Mouse (Mus musculus): ENCODE measurements around the gene Tgm5. TPM values are rescaled to one million over a fixed set of nuclear protein-coding genes. Genes with fewer than 3 reads are reported as not detected.

Tgm5 gene
- not detected for polyA plus RNA-seq (2017; shearing (Covaris generic))

DNA sequence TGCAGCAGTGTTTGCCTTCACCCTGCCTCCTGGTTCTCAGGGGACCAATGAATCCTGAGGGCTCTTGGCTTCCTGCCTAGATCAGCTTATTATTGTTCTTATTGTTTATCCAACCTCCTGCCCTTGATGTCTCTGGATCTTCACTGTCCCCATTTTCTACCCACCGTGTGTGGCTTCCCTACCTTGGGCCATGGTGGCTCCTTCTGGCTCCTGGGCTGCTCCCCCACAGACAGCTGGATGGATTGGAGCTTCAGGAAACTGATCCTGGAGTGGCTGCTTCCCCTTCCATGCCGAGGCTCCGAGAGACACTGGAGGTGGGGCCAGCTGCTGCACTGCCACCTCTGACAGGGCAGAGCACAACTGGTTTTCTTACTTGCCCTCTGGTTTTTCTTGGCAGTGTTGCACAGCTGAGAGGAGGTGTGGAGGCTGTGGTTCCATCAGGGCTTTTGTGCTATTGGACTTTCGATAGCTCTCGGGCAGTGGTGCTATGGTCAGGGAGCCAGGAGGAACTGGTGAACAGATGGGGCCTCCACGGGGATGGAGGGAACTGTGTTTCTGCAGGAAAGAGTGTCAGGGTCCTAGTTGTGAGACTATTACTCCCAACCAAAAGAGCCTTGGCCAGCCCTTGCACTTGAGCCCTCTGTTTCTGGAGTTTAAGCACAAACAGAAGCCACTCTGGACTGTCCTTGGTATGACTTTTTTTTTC lies at the start of gene Tgm5:
Gene Tgm5 (minus strand): TSS at position 362 of the 706 bp plus-strand sequence.

DNA sequence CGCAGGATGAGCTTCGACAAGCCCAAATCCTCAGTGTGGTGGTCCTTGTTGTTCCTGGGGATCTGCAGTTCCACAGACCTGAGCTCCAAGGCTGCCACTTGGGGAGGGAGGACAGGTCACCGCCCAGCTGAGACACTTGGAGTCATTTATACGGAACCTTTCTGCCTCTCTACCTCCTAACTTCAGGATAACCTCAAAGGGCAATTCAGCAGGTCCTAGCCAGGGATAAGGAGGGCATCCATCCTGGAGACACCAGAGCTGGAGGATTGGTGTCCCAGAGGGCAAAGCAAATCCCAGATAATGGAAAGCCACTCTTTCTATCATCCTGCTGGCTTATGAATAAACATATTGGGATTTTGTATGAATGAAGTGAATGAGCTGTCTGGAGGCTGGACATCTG lies 24.1 kb upstream of the Tgm5 start, which contains the start of gene Tgm7:
Gene Tgm7 (minus strand): TSS at position 101 of the 400 bp plus-strand sequence.

DNA sequence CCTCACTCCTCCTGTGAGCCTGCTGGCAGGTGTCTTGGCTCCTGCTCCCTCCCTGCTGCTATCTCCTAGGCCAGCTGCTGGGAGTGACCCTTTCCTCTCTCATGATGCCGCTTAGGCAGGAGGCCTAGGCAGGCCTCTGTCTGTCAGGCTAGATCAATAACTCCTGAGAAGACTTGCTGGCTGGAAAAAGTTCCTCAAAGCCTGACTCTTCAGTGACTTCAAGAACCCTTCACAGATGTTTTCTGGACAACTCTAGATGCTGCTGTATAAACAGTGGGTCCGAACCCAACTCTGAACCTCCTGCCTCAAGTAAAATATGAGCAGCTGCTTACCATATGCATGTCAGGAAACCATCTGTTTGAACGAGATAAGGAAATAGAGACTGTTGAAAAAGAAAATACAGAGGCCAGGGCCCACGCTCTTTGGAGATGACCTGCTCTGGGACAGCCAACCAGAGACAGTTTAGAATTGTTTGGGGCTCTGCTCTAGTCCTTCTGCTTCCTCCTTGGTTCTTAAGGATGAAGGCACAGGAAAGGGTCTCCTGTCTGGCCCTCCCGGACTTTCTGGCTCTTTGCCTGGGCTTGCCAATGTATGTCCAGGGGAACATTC lies 48.8 kb downstream of the Tgm5 start, which contains the start of gene Epb42:
Gene Epb42 (minus strand): TSS at position 340 of the 609 bp plus-strand sequence.

DNA sequence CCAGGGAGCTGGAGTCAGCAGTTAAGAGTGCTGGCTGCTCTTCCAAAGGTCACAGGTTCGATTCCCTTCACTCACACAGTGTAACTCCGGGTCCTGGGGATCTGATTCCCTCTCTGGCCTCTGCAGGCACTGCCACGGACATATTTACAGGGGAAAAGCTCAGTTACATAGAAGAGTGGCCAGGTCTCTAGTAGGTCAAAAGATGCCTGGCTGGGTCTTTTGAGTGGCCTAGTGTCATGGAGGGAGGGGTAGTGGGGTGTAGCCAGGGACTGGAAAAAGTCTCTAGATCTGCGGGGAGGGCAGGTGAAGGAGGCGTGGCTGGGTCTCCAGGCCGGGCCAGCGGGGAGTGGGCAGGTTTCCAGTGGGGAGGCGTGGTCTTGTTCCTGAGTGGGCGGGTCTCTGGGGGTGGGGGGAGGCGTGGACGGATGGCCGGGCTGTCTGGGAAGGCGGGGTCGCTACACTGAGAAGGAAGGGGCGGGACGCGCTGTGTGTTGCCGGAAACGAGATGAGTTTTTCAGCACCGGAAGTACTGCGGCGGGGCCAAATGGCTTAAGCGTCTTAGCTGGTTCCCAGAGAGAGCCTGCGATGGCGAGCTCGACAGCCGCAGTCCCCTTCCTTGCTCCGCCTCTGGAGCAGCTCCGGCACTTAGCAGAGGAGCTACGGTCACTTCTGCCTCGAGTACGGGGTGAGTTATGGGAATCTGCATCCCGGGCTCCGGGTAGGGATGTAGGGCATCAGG lies 77.5 kb downstream of the Tgm5 start, which contains the start of gene Ccndbp1:
Gene Ccndbp1 (plus strand): TSS at position 479 of the 739 bp plus-strand sequence.

Other genes with a start within 250 kb of the Tgm5 start
- gene Cdan1, start 235.7 kb downstream of the Tgm5 start, polyA plus RNA-seq (2017; shearing (Covaris generic)) = 38.0 TPM
- 1.2 TPM for gene Ttbk2, start 235.2 kb downstream of the Tgm5 start, polyA plus RNA-seq (2017; shearing (Covaris generic))
- 56.4 TPM for gene Ubr1, start 115.1 kb downstream of the Tgm5 start, polyA plus RNA-seq (2017; shearing (Covaris generic))
- gene Tmem62, start 108.8 kb downstream of the Tgm5 start, polyA plus RNA-seq (2017; shearing (Covaris generic)) = 29.2 TPM
- gene Ccndbp1, start 77.4 kb downstream of the Tgm5 start, polyA plus RNA-seq (2017; shearing (Covaris generic)) = 146 TPM
- 0.14 TPM for gene Epb42, start 48.8 kb downstream of the Tgm5 start, polyA plus RNA-seq (2017; shearing (Covaris generic))
- not detected for gene Tgm7, start 24.0 kb upstream of the Tgm5 start, polyA plus RNA-seq (2017; shearing (Covaris generic))
- 17.9 TPM for gene Adal, start 54.6 kb upstream of the Tgm5 start, polyA plus RNA-seq (2017; shearing (Covaris generic))
- gene Lcmt2, start 54.8 kb upstream of the Tgm5 start, polyA plus RNA-seq (2017; shearing (Covaris generic)) = 24.0 TPM
- 113 TPM for gene Tubgcp4, start 84.8 kb upstream of the Tgm5 start, polyA plus RNA-seq (2017; shearing (Covaris generic))
- 54.7 TPM for gene Zscan29, start 85.3 kb upstream of the Tgm5 start, polyA plus RNA-seq (2017; shearing (Covaris generic))
- 49.5 TPM for gene Trp53bp1, start 185.6 kb upstream of the Tgm5 start, polyA plus RNA-seq (2017; shearing (Covaris generic))
- not detected for gene Map1a, start 203.8 kb upstream of the Tgm5 start, polyA plus RNA-seq (2017; shearing (Covaris generic))